Mouse (Mus musculus): ENCODE data around the gene Olfr282.

The Olfr282 gene

GRCm38 (mm10) chr15:98475382-98475781, 44.4 kb downstream of the Olfr282 start:
- peak; percentile 13 for DNase-seq (ENCODE audit: low read depth)

- no peak for DNase-seq (ENCODE audit: low read depth)
Measured at GRCm38 (mm10) chr15:98476281-98476680, 45.3 kb downstream of the Olfr282 start.

DNA sequence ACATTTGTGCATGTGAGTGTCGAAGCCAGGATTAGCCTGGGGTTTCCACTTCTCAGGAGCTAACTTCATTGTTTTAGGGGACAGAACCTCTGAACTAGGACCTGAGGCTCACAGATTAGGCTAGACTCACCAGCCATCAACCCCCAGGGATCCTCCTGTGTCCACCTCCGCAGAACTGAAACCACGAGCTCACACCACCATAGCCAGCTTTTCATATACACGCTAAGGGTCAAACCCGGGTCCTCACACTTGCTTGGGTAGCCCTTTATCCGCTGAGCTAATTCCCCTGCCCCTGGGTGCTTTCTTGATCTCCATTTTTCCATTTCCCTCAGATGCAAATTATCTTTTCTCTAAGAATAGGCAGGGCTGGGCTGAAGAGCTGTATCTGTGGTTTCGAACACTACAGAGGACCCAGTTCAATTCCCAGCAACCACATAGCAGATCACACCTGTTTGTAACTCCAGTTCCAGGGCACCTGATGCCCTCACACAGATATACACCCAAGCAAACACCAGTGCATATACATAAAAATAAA, 48.6 kb downstream of the Olfr282 start:
- DNase-seq (ENCODE audit: low read depth): no peak

DNA sequence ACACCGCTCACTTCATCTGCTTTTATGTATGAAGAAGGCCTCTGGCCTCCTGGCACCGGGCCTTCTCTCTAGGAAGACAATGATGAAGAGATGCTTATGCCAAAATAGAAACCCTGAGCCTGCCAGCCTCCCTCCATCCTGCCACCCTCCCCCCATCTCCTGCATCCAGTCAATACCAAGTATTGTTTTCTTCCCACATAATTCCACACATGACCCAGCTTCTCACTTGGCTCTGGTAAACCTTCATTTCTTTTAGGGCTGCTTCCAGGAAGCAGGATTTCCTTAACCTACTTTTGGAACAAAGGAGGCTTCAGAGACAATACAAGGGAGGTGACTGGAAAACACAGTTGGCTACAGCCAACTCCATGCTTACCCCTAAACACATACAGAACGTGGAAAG, 51.7 kb downstream of the Olfr282 start, which contains the start of gene Lalba:
Gene Lalba (minus strand): TSS at position 21 of the 400 bp plus-strand sequence.
- no peak for DNase-seq (ENCODE audit: low read depth)

- DNase-seq (ENCODE audit: low read depth): no peak
Measured at GRCm38 (mm10) chr15:98483907-98484886, 53.2 kb downstream of the Olfr282 start.

GRCm38 (mm10) chr15:98486433-98487021, 55.5 kb downstream of the Olfr282 start:
- DNase-seq (ENCODE audit: low read depth): no peak
